Mouse (Mus musculus) hindbrain, embryonic 15.5 days (tissue): Measurements from ENCODE around the gene Pclo. TPM values are rescaled to one million over a fixed set of nuclear protein-coding genes. Genes with fewer than 3 reads are reported as not detected.

Experiments used
- ATAC-seq: fragments of 200-750 bp; cut with Nextera tagmentation; 2 replicates; pipeline ENCODE4 v1.8.0; 2017; ENCODE audit warnings: low read depth, moderate number of reproducible peaks, moderate TSS enrichment; ENCODE audit not compliant: low FRiP score
- H3K27ac ChIP-seq: fragments of 300-500 bp; sonication (generic); replicated peaks from 2 replicates; pipeline ENCODE4 v1.5.1; 2015; ENCODE audit warnings: mild to moderate bottlenecking, inconsistent platforms
- H3K27me3 ChIP-seq: fragments of 300-500 bp; sonication (generic); 2 replicates; pipeline ENCODE4 v1.6.1; 2015; ENCODE audit warnings: control low read depth, inconsistent platforms
- H3K36me3 ChIP-seq: fragments of 300-500 bp; sonication (generic); 2 replicates; pipeline ENCODE4 v1.6.1; 2015; ENCODE audit warnings: control low read depth, inconsistent platforms
- H3K4me1 ChIP-seq: fragments of 300-500 bp; sonication (generic); replicated peaks from 2 replicates; pipeline ENCODE4 v1.6.1; 2015; ENCODE audit warnings: control low read depth, inconsistent platforms
- H3K4me2 ChIP-seq: fragments of 300-500 bp; sonication (generic); 2 replicates; pipeline ENCODE4 v1.6.1; 2015; ENCODE audit warnings: moderate library complexity, mild to moderate bottlenecking, inconsistent platforms
- H3K4me3 ChIP-seq: fragments of 300-500 bp; sonication (generic); 2 replicates; pipeline ENCODE4 v1.5.1; 2015; ENCODE audit warnings: mild to moderate bottlenecking, inconsistent platforms
- H3K9ac ChIP-seq: fragments of 300-500 bp; sonication (generic); 2 replicates; pipeline ENCODE4 v1.6.1; 2015; ENCODE audit warnings: inconsistent platforms
- H3K9me3 ChIP-seq: fragments of 300-500 bp; sonication (generic); 2 replicates; pipeline ENCODE4 v1.6.1; 2016; ENCODE audit warnings: control low read depth, inconsistent platforms
- WGBS: fragments of 180-500 bp; shearing (Covaris S2); methylation state at CpG from one replicate; pipeline ENCODE4 v1.1.7; 2015; 5-methylcytosine and 5-hydroxymethylcytosine counted together
- polyA plus RNA-seq: library from polyadenylated mRNA; unstranded; fragments of >200 nt; fragmentation: Nextera tagmentation; extraction: Ambion mirVana; gene quantifications from 2 replicates; pipeline ENCODE4 v1.2.1, GENCODE M21; 2015

The Pclo gene
- polyA plus RNA-seq, 1 experiment from 2014 or later = 13.5 TPM

DNA sequence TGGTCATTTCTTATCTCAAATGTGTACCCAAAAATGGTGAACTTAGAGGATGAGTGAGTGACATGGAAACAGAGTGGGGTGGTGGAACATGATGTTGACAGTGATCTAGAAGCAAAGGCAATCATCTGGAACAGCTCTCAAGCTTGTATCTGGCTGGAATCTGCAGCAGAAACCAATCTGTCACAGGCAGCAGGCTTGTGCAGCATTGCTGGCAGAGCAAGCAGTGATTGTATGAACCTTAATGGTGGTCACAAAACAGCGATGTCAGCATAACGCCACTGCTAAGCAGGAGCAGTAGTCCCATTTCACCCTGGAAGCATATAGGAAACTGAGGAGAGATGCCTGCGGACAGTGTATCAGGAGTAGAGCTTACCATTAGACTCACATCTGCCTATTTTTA lies 76.8 kb downstream of the Pclo start:
- no peaks in the 10 kb centered on the region for H3K4me1 ChIP-seq
- 0 out of 2 replicates have a peak overlapping the region, but pooled peaks have one; percentile 15 for H3K27ac ChIP-seq
- no peak overlapping the region for H3K9ac ChIP-seq
- H3K4me3 ChIP-seq = no peak overlapping the region
- ATAC-seq = peak; percentile 54; the same call in 1 of the 2 replicates
- no peaks in the 10 kb centered on the region for H3K27me3 ChIP-seq
- H3K4me2 ChIP-seq = no peak overlapping the region
- H3K36me3 ChIP-seq = no peaks in the 10 kb centered on the region
- H3K9me3 ChIP-seq = no peaks in the 10 kb centered on the region
- 70% methylated on average over 3 of the region's 3 CpGs for WGBS

DNA sequence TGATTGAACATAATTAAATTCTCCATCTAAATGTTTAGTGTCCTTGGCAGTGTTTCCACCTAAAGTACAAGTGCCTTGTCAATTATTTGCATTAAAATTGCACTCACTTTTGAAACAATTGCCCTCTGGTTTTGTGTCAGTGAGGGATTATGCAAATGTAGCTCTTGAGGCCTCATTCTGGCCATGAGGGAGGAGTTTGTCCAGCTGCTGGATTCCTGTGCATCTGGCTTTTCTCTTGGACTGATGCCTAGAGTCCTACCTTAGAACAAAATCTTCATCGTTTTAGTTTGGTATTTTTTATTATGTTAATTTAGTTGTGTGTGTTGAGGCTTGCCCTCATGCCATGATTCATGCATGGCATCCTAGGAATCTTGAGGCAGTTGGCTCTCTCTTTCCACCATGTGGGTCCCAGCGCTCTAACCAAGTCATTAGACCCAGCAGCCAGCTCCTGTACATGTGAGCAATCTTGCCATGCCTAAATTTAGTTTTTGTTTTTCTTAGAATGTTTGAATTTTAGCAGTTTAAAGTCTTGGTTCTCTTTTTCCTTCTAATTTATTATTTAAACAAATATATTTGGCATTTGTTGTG lies 80.8 kb downstream of the Pclo start:
- no peak overlapping the region for H3K4me2 ChIP-seq
- no peak overlapping the region for H3K9ac ChIP-seq
- 66% methylated on average over 2 of the region's 2 CpGs for WGBS
- no peak for ATAC-seq
- no peak overlapping the region for H3K4me3 ChIP-seq
- H3K27ac ChIP-seq = no peak overlapping the region
- H3K27me3 ChIP-seq = no peaks in the 10 kb centered on the region
- H3K9me3 ChIP-seq = no peaks in the 10 kb centered on the region
- no peaks in the 10 kb centered on the region for H3K36me3 ChIP-seq
- H3K4me1 ChIP-seq = no peaks in the 10 kb centered on the region

DNA sequence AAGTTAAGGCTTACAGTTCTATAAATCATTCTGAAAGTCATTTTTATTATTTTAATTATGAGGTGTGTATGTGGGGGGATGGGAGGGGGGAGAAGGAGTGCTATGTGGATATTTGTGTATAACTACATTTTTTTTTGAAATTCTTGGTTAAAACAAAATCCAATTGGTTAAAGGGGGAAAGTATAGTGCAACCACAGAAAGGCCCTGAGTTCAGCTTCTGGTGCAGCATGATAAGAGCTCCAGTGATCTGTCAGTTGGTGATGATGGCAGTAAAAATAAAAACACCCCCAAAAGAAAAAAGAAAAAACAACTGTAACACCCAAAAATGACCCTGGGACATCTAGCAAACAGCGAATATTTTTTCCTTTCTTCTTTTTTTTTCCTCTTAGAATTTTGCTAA lies 93.6 kb downstream of the Pclo start:
- no peak overlapping the region for H3K27ac ChIP-seq
- no peak for ATAC-seq
- H3K36me3 ChIP-seq = no peaks in the 10 kb centered on the region
- H3K9me3 ChIP-seq = no peaks in the 10 kb centered on the region
- H3K4me3 ChIP-seq = no peak overlapping the region
- no peak overlapping the region for H3K9ac ChIP-seq
- WGBS = 60% methylated on average over 1 of the region's 1 CpGs
- no peak overlapping the region for H3K4me2 ChIP-seq
- H3K4me1 ChIP-seq = no peaks in the 10 kb centered on the region
- H3K27me3 ChIP-seq = no peaks in the 10 kb centered on the region

DNA sequence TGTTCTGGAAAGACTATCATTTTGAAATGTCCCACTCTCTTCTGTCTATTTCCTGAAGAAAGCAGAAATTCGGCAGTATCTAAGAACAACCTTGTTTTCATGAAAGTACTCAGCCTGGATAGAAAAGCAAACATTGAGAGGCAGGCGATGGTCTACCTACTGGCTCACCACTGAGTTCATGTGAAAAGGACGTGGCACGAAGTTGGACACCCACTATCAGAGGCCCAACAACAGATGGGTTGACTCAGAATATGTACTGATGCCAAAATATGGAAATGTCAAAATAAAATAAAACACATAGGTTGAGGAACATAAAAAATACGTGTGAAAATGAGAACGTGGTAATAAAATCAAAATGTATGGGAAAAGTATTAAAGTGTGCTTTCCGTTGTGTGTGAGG lies 106.4 kb downstream of the Pclo start:
- Histone ChIP-seq H3K4me3 (no peak overlapping the region), H3K27ac (no peak overlapping the region), H3K9me3 (no peaks in the 10 kb centered on the region), H3K27me3 (no peaks in the 10 kb centered on the region), H3K4me1 (no peaks in the 10 kb centered on the region), H3K36me3 (no peaks in the 10 kb centered on the region), H3K9ac (no peak overlapping the region), H3K4me2 (no peak overlapping the region)
- 91% methylated on average over 7 of the region's 7 CpGs for WGBS
- ATAC-seq = no peak

DNA sequence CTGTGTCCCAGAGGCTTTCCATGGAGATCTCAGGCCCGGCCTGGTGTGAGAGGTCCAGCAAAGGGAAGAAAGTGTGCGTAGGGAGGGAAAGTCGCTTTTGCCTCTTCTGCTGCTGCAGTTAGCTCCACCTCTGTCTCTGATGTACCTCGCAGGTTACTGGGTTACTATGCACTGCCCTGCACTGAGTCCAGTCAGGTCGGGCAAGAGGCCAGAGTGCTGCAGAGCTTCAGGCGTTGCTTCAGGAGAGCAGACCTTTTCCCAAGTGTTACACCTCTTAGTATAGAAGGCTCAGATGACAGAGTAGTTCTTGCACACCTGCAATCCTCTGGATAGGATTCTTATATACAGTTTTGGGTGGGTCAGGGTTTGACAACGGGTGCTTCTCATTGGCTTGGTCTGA lies 108.6 kb downstream of the Pclo start:
- Histone ChIP-seq H3K27ac (no peak overlapping the region), H3K9ac (no peak overlapping the region), H3K4me3 (no peak overlapping the region), H3K27me3 (no peaks in the 10 kb centered on the region), H3K9me3 (no peaks in the 10 kb centered on the region), H3K36me3 (no peaks in the 10 kb centered on the region), H3K4me1 (no peaks in the 10 kb centered on the region), H3K4me2 (no peak overlapping the region)
- ATAC-seq = no peak
- WGBS = 73% methylated on average over 7 of the region's 7 CpGs

DNA sequence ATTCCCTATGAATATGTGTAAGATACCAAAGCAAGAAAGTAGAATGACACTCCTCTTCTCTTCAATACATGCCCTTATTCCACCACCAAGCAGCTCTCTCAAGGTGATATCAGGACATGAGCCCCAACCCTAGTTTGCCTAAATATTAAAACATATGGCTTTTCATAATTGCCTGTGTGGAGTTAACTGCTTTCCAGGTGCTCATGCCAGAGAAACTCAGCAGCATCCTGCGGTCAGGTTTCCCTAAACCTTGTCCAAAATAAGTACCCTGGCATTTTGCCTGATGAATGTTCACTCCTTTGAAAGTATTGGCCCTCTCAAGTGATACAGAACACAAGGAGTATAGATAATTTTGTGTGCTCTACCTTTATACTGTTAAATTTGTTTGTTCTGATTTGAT lies 126.5 kb downstream of the Pclo start:
- Histone ChIP-seq H3K4me1 (no peaks in the 10 kb centered on the region), H3K4me2 (no peak overlapping the region), H3K27me3 (no peaks in the 10 kb centered on the region), H3K36me3 (no peaks in the 10 kb centered on the region), H3K9me3 (no peaks in the 10 kb centered on the region), H3K4me3 (no peak overlapping the region), H3K9ac (no peak overlapping the region), H3K27ac (no peak overlapping the region)
- WGBS = 86% methylated on average over 1 of the region's 1 CpGs
- ATAC-seq = no peak

DNA sequence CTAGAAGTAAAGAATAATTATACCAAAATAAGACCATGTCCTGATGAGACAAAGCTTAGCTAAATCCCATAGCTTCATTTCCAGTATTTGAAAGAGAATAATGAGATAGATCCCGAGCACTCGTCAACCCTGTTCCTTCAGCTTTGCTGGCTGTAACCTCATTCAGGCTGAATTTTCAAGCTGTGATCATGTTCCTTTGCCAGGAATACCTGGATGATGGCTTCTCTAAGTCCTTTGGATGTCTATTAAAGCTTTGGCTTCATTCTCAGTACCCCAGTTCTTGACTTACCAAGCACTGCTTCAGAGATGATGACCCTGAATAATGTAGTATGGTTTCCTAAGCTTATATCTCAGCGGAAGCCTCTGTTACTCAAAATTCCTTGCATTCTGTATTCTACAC lies 131.1 kb downstream of the Pclo start:
- no peak for ATAC-seq
- H3K27ac ChIP-seq = no peak overlapping the region
- no peak overlapping the region for H3K4me2 ChIP-seq
- H3K4me1 ChIP-seq = no peaks in the 10 kb centered on the region
- H3K27me3 ChIP-seq = no peaks in the 10 kb centered on the region
- no peaks in the 10 kb centered on the region for H3K9me3 ChIP-seq
- no peak overlapping the region for H3K4me3 ChIP-seq
- H3K9ac ChIP-seq = no peak overlapping the region
- no peaks in the 10 kb centered on the region for H3K36me3 ChIP-seq
- 86% methylated on average over 3 of the region's 3 CpGs for WGBS

DNA sequence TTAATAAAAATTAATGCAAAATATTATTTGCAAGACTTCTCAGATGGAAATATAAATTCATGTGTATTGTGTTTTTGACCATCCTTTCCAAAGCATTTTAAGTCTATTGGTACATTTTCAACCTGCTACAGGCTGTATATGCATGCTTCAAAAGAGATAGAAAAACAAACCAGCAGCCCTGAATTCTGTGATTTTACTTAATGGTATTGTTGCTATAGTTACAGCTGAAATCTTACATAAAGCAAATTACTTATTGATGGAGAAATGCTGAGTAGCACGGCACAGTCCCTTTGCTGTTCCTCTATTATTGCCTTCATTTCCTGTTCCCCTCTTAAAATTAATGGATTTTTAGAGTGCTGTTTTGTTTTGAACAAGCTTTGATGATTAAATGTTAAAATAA lies 145.9 kb downstream of the Pclo start:
- Histone ChIP-seq H3K9ac (no peak overlapping the region), H3K9me3 (no peaks in the 10 kb centered on the region), H3K4me3 (no peak overlapping the region), H3K4me1 (no peaks in the 10 kb centered on the region), H3K27me3 (no peaks in the 10 kb centered on the region), H3K4me2 (no peak overlapping the region), H3K36me3 (no peaks in the 10 kb centered on the region), H3K27ac (no peak overlapping the region)
- WGBS = 38% methylated on average over 1 of the region's 1 CpGs
- no peak for ATAC-seq

DNA sequence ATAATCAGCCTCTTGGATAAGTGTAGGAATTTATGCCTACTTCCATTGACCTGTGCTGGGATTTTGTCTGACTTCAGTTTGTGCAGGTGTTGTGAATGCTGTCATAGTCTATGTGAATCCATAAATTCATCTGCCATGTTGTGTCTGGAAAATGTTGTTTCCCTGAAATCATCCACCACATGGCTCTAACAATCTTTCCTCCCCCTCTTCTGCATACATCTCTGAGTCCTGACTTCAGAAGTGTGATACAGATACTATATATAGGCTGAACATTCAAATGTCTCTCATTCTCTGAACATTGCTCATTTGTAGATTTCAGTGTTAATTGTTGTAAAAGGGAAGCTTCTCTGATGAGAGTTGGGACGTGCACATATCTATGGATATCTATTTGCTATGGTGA lies 147.5 kb downstream of the Pclo start:
- no peaks in the 10 kb centered on the region for H3K36me3 ChIP-seq
- no peak for ATAC-seq
- H3K4me2 ChIP-seq = no peak overlapping the region
- H3K4me1 ChIP-seq = no peaks in the 10 kb centered on the region
- no peak overlapping the region for H3K4me3 ChIP-seq
- no peaks in the 10 kb centered on the region for H3K27me3 ChIP-seq
- H3K9ac ChIP-seq = no peak overlapping the region
- no peaks in the 10 kb centered on the region for H3K9me3 ChIP-seq
- WGBS = 84% methylated on average over 1 of the region's 1 CpGs
- H3K27ac ChIP-seq = no peak overlapping the region

DNA sequence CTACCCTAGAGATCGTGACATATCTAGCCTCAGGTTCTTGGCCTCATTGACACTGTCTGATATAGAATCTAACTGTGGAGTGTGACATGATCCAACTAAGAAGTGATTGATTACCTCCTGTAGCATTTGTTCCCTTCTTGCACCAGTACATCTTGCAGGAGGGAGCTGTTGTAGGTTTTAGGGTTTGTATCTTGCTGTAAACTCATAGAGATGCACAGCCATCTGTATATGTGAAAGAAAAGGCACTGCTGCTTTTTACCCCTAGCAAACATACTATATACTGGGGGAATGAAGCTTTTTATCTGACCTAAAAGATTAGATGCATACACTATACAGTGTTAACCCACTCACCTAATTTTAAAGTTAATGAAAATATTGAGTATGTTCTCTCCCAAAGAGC lies 147.9 kb downstream of the Pclo start:
- no peaks in the 10 kb centered on the region for H3K27me3 ChIP-seq
- no peak overlapping the region for H3K9ac ChIP-seq
- ATAC-seq = no peak
- WGBS = 87% methylated on average over 1 of the region's 1 CpGs
- H3K9me3 ChIP-seq = no peaks in the 10 kb centered on the region
- H3K4me1 ChIP-seq = no peaks in the 10 kb centered on the region
- no peaks in the 10 kb centered on the region for H3K36me3 ChIP-seq
- H3K27ac ChIP-seq = no peak overlapping the region
- H3K4me3 ChIP-seq = no peak overlapping the region
- no peak overlapping the region for H3K4me2 ChIP-seq

DNA sequence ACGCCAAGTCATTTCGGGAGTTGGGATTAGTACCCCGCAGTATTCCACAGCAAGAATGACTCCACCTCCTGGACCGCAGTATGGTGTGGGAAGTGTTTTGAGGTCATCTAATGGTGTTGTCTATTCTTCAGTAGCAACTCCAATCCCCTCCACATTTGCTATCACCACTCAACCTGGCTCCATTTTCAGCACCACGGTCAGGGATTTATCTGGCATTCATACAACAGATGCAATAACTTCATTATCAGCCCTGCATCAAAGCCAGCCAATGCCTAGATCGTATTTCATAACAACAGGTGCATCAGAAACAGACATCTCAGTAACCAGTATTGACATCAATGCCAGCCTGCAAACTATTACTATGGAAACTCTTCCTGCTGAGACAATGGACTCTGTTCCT lies 165.7 kb downstream of the Pclo start:
- H3K27me3 ChIP-seq = no peaks in the 10 kb centered on the region
- no peaks in the 10 kb centered on the region for H3K4me1 ChIP-seq
- no peaks in the 10 kb centered on the region for H3K9me3 ChIP-seq
- no peak overlapping the region for H3K4me3 ChIP-seq
- no peak overlapping the region for H3K4me2 ChIP-seq
- H3K27ac ChIP-seq = no peak overlapping the region
- ATAC-seq = no peak
- peaks cover 79% of the 10 kb centered on the region for H3K36me3 ChIP-seq
- no peak overlapping the region for H3K9ac ChIP-seq
- WGBS = 95% methylated on average over 6 of the region's 6 CpGs

DNA sequence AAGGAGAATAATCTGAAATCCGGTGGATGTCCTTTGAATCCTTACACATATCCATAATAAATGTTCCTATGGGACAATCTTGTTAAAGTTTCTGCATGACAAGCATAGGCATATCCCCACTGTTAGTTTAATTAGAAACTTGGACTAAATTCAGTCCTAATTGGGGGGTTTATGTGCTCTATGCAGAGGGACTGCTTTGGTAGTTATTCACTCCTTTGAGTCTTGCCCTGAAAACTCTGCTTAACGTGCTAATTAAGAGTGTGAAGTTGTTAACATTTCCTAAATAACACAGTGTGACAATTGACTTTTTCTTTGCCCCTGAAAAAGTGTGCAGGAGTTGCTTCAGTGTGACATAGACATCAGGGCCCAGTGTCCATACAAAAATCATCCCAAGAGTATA lies 177.3 kb downstream of the Pclo start:
- WGBS = 56% methylated on average over 2 of the region's 2 CpGs
- no peaks in the 10 kb centered on the region for H3K4me1 ChIP-seq
- H3K4me2 ChIP-seq = no peak overlapping the region

DNA sequence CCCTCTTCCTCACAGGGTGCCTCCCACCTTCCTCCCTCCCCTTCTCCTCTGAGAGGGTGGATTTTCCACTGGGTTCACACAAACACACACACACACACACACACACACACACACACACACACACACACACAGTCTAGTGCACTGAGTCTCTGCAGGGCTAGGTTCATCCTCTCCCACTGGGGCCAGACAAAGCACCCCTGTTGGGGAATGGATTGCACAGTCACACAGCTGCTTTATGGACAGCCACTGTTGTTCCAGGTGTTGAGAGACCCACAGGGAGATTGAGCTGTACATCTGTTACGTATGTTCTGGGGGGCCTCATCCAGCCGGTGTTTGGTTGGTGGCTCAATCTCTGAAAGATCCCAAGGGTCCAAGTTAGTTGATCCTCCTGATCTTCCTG lies 182.0 kb downstream of the Pclo start:
- H3K4me3 ChIP-seq = no peak overlapping the region
- no peak for ATAC-seq
- H3K9ac ChIP-seq = no peak overlapping the region
- no peaks in the 10 kb centered on the region for H3K36me3 ChIP-seq
- H3K4me2 ChIP-seq = no peak overlapping the region
- H3K27ac ChIP-seq = no peak overlapping the region
- WGBS = 86% methylated on average over 2 of the region's 2 CpGs
- no peaks in the 10 kb centered on the region for H3K27me3 ChIP-seq
- H3K9me3 ChIP-seq = no peaks in the 10 kb centered on the region
- H3K4me1 ChIP-seq = no peaks in the 10 kb centered on the region

More for the DNA sequence above, 177.3 kb downstream of the Pclo start:
- no peaks in the 10 kb centered on the region for H3K36me3 ChIP-seq
- H3K9me3 ChIP-seq = no peaks in the 10 kb centered on the region
- no peaks in the 10 kb centered on the region for H3K27me3 ChIP-seq
- no peak for ATAC-seq
- no peak overlapping the region for H3K4me3 ChIP-seq
- H3K9ac ChIP-seq = no peak overlapping the region
- H3K27ac ChIP-seq = no peak overlapping the region
